12 mouse cellular contexts compared by ENCODE assay signal in the genomic region with DNA sequence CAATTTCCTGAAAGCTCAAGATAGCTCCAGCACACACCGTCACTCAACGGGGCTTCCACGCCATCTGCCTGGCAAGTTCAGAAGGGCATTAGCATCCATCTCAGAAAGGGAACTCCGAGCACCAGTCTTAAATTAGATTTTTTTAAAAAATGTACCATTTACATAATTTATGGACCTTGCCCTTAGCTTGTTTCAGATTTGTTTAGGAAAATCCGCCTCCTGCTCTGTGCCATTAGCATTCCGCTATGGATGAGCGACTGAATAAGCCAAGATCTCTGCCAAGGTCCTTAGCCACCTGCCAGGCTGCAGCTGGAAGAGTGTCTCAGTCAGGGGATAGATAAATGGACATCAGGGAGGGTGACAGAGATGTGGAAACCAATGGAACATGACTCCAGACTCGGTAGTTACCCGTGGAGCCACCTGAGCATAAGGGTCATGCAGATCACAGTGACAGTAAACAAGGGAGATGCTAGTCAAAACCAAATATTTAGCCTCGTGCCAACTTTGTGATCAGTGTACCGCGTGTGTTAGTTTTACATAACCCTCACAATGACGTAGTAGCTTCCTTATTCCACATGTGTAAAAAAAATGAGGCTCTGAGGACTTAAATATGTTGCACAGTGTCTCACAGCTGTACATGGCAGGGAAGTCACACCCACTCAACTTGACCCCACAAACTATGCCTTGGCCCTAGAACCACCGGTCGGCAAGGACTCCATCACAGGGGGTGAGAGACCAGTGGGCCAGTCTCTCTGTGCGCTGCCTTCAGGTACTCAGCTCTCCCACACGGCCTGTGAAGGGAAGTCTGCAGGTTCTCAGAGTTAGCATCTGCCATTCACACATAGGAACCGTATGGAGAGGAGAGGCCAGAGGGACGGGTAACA. TPM values are rescaled to one million over a fixed set of nuclear protein-coding genes. Genes with fewer than 3 reads are reported as not detected.
DNase-seq lines count a peak whose midpoint lies in the region; ATAC-seq and TF ChIP-seq lines count a peak whose summit lies in the region.
"Had no signal": no experiment of that assay in that cellular context is flagged by ENCODE, and none has a peak within 500 bp of the region (broad histone marks: within the 10 kb centered on the region; RNA-seq: fewer than 3 reads in every experiment).

No protein-coding gene starts in this region.

- no peaks in the 10 kb centered on the region for H3K4me1 ChIP-seq in forebrain, postnatal 0 days (ENCODE audit: insufficient read depth)
- no peaks in the 10 kb centered on the region for H3K4me1 ChIP-seq in kidney, embryonic 14.5 days (ENCODE audit: control insufficient read depth, insufficient read depth, low read length)
- H3K4me1 ChIP-seq in neural tube, embryonic 14.5 days (ENCODE audit: control insufficient read depth, insufficient read depth, low read length), result peaks cover 4% of the 10 kb centered on the region; the same call in 1 of the 2 replicates
- H3K4me1 ChIP-seq: embryonic facial prominence, embryonic 12.5 days had no signal

- H3K9me3 ChIP-seq in forebrain, postnatal 0 days (ENCODE audit: low read length), result no peaks in the 10 kb centered on the region
- no peaks in the 10 kb centered on the region for H3K9me3 ChIP-seq in kidney, embryonic 14.5 days (ENCODE audit: control insufficient read depth, low read length)
- H3K9me3 ChIP-seq in neural tube, embryonic 14.5 days (ENCODE audit: control insufficient read depth, low read length), result no peaks in the 10 kb centered on the region
- H3K9me3 ChIP-seq: embryonic facial prominence, embryonic 12.5 days had no signal

- no peaks in the 10 kb centered on the region for H3K36me3 ChIP-seq in forebrain, postnatal 0 days (ENCODE audit: insufficient read depth)
- H3K36me3 ChIP-seq in kidney, embryonic 14.5 days (ENCODE audit: control insufficient read depth, insufficient read depth, low read length), result no peaks in the 10 kb centered on the region
- no peaks in the 10 kb centered on the region for H3K36me3 ChIP-seq in neural tube, embryonic 14.5 days (ENCODE audit: control insufficient read depth, insufficient read depth, low read length)
- H3K36me3 ChIP-seq: embryonic facial prominence, embryonic 12.5 days had no signal

- no peak overlapping the region for H3K4me2 ChIP-seq in forebrain, postnatal 0 days (ENCODE audit: low read depth)
- H3K4me2 ChIP-seq in kidney, embryonic 14.5 days (replicated peaks; ENCODE audit: low read depth, low read length), result no peak overlapping the region
- no peak overlapping the region for H3K4me2 ChIP-seq in neural tube, embryonic 14.5 days (ENCODE audit: low read depth, low read length)
- H3K4me2 ChIP-seq: embryonic facial prominence, embryonic 12.5 days had no signal

- no peak for TF ChIP-seq CTCF in forebrain, postnatal 0 days (IDR thresholded peaks at IDR 0.05; ENCODE audit: low read depth)

- H3K27me3 ChIP-seq in forebrain, postnatal 0 days (ENCODE audit: insufficient read depth, low read length), result no peaks in the 10 kb centered on the region
- H3K27me3 ChIP-seq in kidney, embryonic 14.5 days (ENCODE audit: control insufficient read depth, insufficient read depth, low read length), result no peaks in the 10 kb centered on the region
- H3K27me3 ChIP-seq in neural tube, embryonic 14.5 days (ENCODE audit: control insufficient read depth, insufficient read depth, low read length), result no peaks in the 10 kb centered on the region
- H3K27me3 ChIP-seq: CH12.LX; embryonic facial prominence, embryonic 12.5 days had no signal

- WGBS in forebrain, postnatal 0 days, result 56% methylated on average over 19 of the region's 19 CpGs
- WGBS in kidney, embryonic 14.5 days, result 45% methylated on average over 19 of the region's 19 CpGs
- 62% methylated on average over 19 of the region's 19 CpGs for WGBS in neural tube, embryonic 14.5 days

- intact Hi-C loops in left cerebral cortex, postnatal 4 days (cut with DNase I), result no loop called here

- ATAC-seq in forebrain, postnatal 0 days, result peak; percentile 63; the same call in 1 of the 2 replicates
- ATAC-seq in kidney, embryonic 14.5 days (ENCODE audit: low FRiP score, low TSS enrichment), result peak; percentile 76
- ATAC-seq in neural tube, embryonic 14.5 days (ENCODE audit: low read depth), result peak; percentile 74
- ATAC-seq: activated CD4-positive, CD25-positive, alpha-beta regulatory T cell, adult 4 months had no signal

- peak; percentile 60 for DNase-seq in left cerebral cortex, postnatal 4 days
- no peak for DNase-seq in left cerebral cortex, adult 18-20 months (ENCODE audit: low spot score in 2 of 2)
- peak; percentile 36 for DNase-seq in forebrain, postnatal 0 days
- no peak for DNase-seq in layer of hippocampus, adult 9-11 months
- DNase-seq in layer of hippocampus, postnatal 10 days (ENCODE audit: low spot score in 2 of 2), result no peak
- DNase-seq: cerebellum, adult 18-20 months had no signal

- no peak overlapping the region for H3K27ac ChIP-seq in forebrain, postnatal 0 days (ENCODE audit: low read depth, low read length)
- H3K27ac ChIP-seq in kidney, embryonic 14.5 days (ENCODE audit: low read depth, low read length), result peak overlapping the region; percentile 69; the same call in 1 of the 2 replicates
- H3K27ac ChIP-seq in neural tube, embryonic 14.5 days (ENCODE audit: low read depth, low read length), result peak overlapping the region; percentile 52
- H3K27ac ChIP-seq: embryonic facial prominence, embryonic 12.5 days had no signal

- no peak overlapping the region for H3K4me3 ChIP-seq in forebrain, postnatal 0 days (ENCODE audit: low read depth, low read length)
- H3K4me3 ChIP-seq in kidney, embryonic 14.5 days (ENCODE audit: low read length), result no peak overlapping the region
- H3K4me3 ChIP-seq in neural tube, embryonic 14.5 days (ENCODE audit: low read depth, low read length), result no peak overlapping the region
- H3K4me3 ChIP-seq: embryonic facial prominence, embryonic 12.5 days had no signal

- no peak overlapping the region for H3K9ac ChIP-seq in forebrain, postnatal 0 days
- H3K9ac ChIP-seq in kidney, embryonic 14.5 days (ENCODE audit: low read depth, low read length), result no peak overlapping the region
- H3K9ac ChIP-seq in neural tube, embryonic 14.5 days (replicated peaks; ENCODE audit: low read depth, low read length), result no peak overlapping the region
- H3K9ac ChIP-seq: embryonic facial prominence, embryonic 12.5 days had no signal

RNA-seq across cellular contexts. Expression of a gene that starts 58.2 kb away (rescaled TPM):
- not detected for total RNA-seq in left cerebral cortex, postnatal 4 days (2021)
- not detected for total RNA-seq in left cerebral cortex, adult 18-20 months (2021)
- total RNA-seq in forebrain, postnatal 0 days (2014; rRNA removed), result not detected in 2 replicates
- polyA plus RNA-seq in forebrain, postnatal 0 days (2015; fragmentation: Nextera tagmentation; extraction: Ambion mirVana), result not detected in 2 replicates
- polyA plus RNA-seq in kidney, embryonic 14.5 days (2014; fragmentation: Nextera tagmentation; extraction: Ambion mirVana), result 0.38 and 0.40 TPM in 2 replicates
- not detected in 2 replicates for polyA plus RNA-seq in neural tube, embryonic 14.5 days (2014; fragmentation: Nextera tagmentation; extraction: Ambion mirVana)
- total RNA-seq in layer of hippocampus, postnatal 10 days (2021), result not detected
- total RNA-seq: left cerebral cortex, postnatal 36 days had no signal
- polyA plus RNA-seq: embryonic facial prominence, embryonic 12.5 days had no signal

Comparison
In these comparisons a context has a peak if more than half of its experiments do, and no peak if none do; other contexts are left out.
1. DNase-seq: peak in left cerebral cortex, postnatal 4 days (single experiment) and forebrain, postnatal 0 days (single experiment); none in left cerebral cortex, adult 18-20 months (0 of 2), layer of hippocampus, adult 9-11 months (single experiment) and layer of hippocampus, postnatal 10 days (0 of 2).
2. Peak in every context shown above with its lines, with median percentiles within 50 percentile points of each other: ATAC-seq.